In the genomic region with DNA sequence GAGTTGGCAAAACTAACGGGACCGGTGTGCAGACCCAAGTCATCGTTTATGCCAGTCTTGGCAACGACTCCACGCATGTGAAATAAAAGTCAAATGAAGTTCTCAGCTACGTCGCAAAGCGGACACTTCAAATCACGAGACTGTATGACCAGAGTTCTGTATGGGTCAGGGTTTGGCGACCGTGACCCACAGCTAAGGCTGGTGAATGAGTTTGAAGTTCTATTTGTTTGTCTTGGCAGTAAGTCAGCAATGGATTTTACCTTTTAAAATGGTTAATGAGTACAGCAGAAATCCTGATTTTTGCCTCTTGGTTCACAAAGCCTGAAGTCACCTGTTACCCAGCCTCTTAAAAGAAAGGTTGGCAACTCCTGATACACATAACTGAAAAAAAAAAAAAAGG, we compare ENCODE assay signal across 18 mouse cellular contexts. TPM values are rescaled to one million over a fixed set of nuclear protein-coding genes. Genes with fewer than 3 reads are reported as not detected.
DNase-seq lines count a peak whose midpoint lies in the region; ATAC-seq and TF ChIP-seq lines count a peak whose summit lies in the region.
"Had no signal": no experiment of that assay in that cellular context is flagged by ENCODE, and none has a peak within 500 bp of the region (broad histone marks: within the 10 kb centered on the region; RNA-seq: fewer than 3 reads in every experiment).

No protein-coding gene starts in this region.

- 87% methylated on average over 11 of the region's 11 CpGs for WGBS in kidney, embryonic 14.5 days
- WGBS in liver, postnatal 0 days (ENCODE audit: insufficient replicate concordance): 69% methylated on average over 11 of the region's 11 CpGs

- no peaks in the 10 kb centered on the region for H3K27me3 ChIP-seq in kidney, embryonic 14.5 days (ENCODE audit: control insufficient read depth, insufficient read depth, low read length)
- H3K27me3 ChIP-seq in liver, postnatal 0 days (ENCODE audit: insufficient read depth, low read length): no peaks in the 10 kb centered on the region
- H3K27me3 ChIP-seq: forebrain, embryonic 12.5 days; hindbrain, embryonic 13.5 days had no signal

- no peak for TF ChIP-seq CTCF in liver, postnatal 0 days (IDR thresholded peaks at IDR 0.05; ENCODE audit: low read depth)

- no peak for TF ChIP-seq EP300 in liver, postnatal 0 days (IDR thresholded peaks at IDR 0.05; ENCODE audit: low read depth)

- no peaks in the 10 kb centered on the region for H3K9me3 ChIP-seq in kidney, embryonic 14.5 days (ENCODE audit: control insufficient read depth, low read length)
- no peaks in the 10 kb centered on the region for H3K9me3 ChIP-seq in liver, postnatal 0 days (ENCODE audit: low read length)
- H3K9me3 ChIP-seq: forebrain, embryonic 12.5 days; heart, embryonic 12.5 days; hindbrain, embryonic 13.5 days had no signal

- DNase-seq in kidney, adult 8-10 months: peak; percentile 73 to 81
- peak; percentile 90 for DNase-seq in kidney, adult 9 months
- DNase-seq in kidney, postnatal 25 days: peak; percentile 53 to 78
- peak; percentile 37 for DNase-seq in liver, postnatal 0 days
- no peak for DNase-seq in thymus, adult 18-20 months
- DNase-seq in B cell, adult 2 months: no peak
- DNase-seq: adrenal gland, adult 2 months; cerebellum, adult 8-10 months; gastrocnemius, postnatal 10 days; heart, adult 11 months; right cerebral cortex, postnatal 25 days; thymus, postnatal 4 days had no signal

- no peak for ATAC-seq in kidney, embryonic 14.5 days (ENCODE audit: low FRiP score, low TSS enrichment)
- ATAC-seq in liver, postnatal 0 days: peak; percentile 86
- ATAC-seq: inflammation-experienced regulatory T-cells, adult 6 months; midbrain, embryonic 16.5 days had no signal

- H3K9ac ChIP-seq in kidney, embryonic 14.5 days (ENCODE audit: low read depth, low read length): no peak overlapping the region
- H3K9ac ChIP-seq in liver, postnatal 0 days (replicated peaks): no peak overlapping the region
- H3K9ac ChIP-seq: forebrain, embryonic 12.5 days; heart, embryonic 12.5 days; hindbrain, embryonic 13.5 days had no signal

- no peak overlapping the region for H3K4me3 ChIP-seq in kidney, embryonic 14.5 days (ENCODE audit: low read length)
- peak overlapping the region; percentile 6; the same call in 1 of the 2 replicates for H3K4me3 ChIP-seq in liver, postnatal 0 days (ENCODE audit: low read depth, low read length)
- H3K4me3 ChIP-seq: forebrain, embryonic 12.5 days; heart, embryonic 12.5 days; hindbrain, embryonic 13.5 days had no signal

- no peak overlapping the region for H3K27ac ChIP-seq in kidney, embryonic 14.5 days (ENCODE audit: low read depth, low read length)
- peak overlapping the region; percentile 46 for H3K27ac ChIP-seq in liver, postnatal 0 days (ENCODE audit: low read depth)
- H3K27ac ChIP-seq: forebrain, embryonic 12.5 days; hindbrain, embryonic 13.5 days had no signal

- no peaks in the 10 kb centered on the region for H3K4me1 ChIP-seq in kidney, embryonic 14.5 days (ENCODE audit: control insufficient read depth, insufficient read depth, low read length)
- H3K4me1 ChIP-seq in liver, postnatal 0 days (ENCODE audit: insufficient read depth): peaks cover 4% of the 10 kb centered on the region; the same call in 1 of the 2 replicates
- H3K4me1 ChIP-seq: forebrain, embryonic 12.5 days; heart, embryonic 12.5 days had no signal

- H3K36me3 ChIP-seq in kidney, embryonic 14.5 days (ENCODE audit: control insufficient read depth, insufficient read depth, low read length): peaks cover 44% of the 10 kb centered on the region
- H3K36me3 ChIP-seq in liver, postnatal 0 days (replicated peaks; ENCODE audit: insufficient read depth, low read length): no peaks in the 10 kb centered on the region

- no peak overlapping the region for H3K4me2 ChIP-seq in kidney, embryonic 14.5 days (replicated peaks; ENCODE audit: low read depth, low read length)
- H3K4me2 ChIP-seq in liver, postnatal 0 days (ENCODE audit: low read depth, low read length): peak overlapping the region; percentile 55
- H3K4me2 ChIP-seq: forebrain, embryonic 12.5 days; heart, embryonic 12.5 days; hindbrain, embryonic 13.5 days had no signal

RNA-seq across cellular contexts. Expression of a gene that starts 42.1 kb away (rescaled TPM):
- polyA plus RNA-seq in kidney, embryonic 14.5 days (2014; fragmentation: Nextera tagmentation; extraction: Ambion mirVana): 70.4 and 120 TPM in 2 replicates
- polyA plus RNA-seq in liver, postnatal 0 days (2015; fragmentation: Nextera tagmentation; extraction: Ambion mirVana): 37.6 and 40.2 TPM in 2 replicates

Comparison
In these comparisons a context has a peak if more than half of its experiments do, and no peak if none do; other contexts are left out.
1. DNase-seq: peak in kidney, adult 8-10 months (2 of 2), kidney, adult 9 months (single experiment), kidney, postnatal 25 days (2 of 2) and liver, postnatal 0 days (single experiment); none in thymus, adult 18-20 months (0 of 2) and B cell, adult 2 months (0 of 2).